Mouse (Mus musculus): ENCODE data around the gene Cacng5.

- no peak for TF ChIP-seq CTCF (IDR thresholded peaks at IDR 0.05; ENCODE audit: borderline replicate concordance, control insufficient read depth, extremely low read depth, insufficient read depth, low read length, poor library complexity)
- TF ChIP-seq POLR2A (IDR thresholded peaks at IDR 0.05; ENCODE audit: control insufficient read depth, extremely low read depth, insufficient read depth, low read length, poor library complexity) = no peak
Measured at GRCm38 (mm10) chr11:107849621-107850020, 65.2 kb downstream of the Cacng5 start.

All from thymus, adult 2 months (tissue).